Mouse (Mus musculus): ENCODE data around the gene Slbp. TPM values are rescaled to one million over a fixed set of nuclear protein-coding genes. Genes with fewer than 3 reads are reported as not detected.
A peak's percentile ranks its signal among the peaks of the same experiment; 100 is the strongest.

The Slbp gene
- polyA plus RNA-seq (2015; fragmentation: Nextera tagmentation; extraction: Ambion mirVana): 109 and 110 TPM in 2 replicates

GRCm38 (mm10) chr5:33651921-33652782, at the start of gene Slbp:
Gene Slbp (minus strand): TSS chr5:33652574.
- H3K9ac ChIP-seq: peak within 1 kb of the TSS; percentile 66
- peak within 1 kb of the TSS; percentile 75 for H3K4me3 ChIP-seq
- 0 out of 2 replicates have a peak, but pooled peaks cover 3% of the 10 kb centered on the region for H3K36me3 ChIP-seq (replicated peaks)
- no peaks in the 10 kb centered on the region for H3K9me3 ChIP-seq
- no peaks in the 10 kb centered on the region for H3K27me3 ChIP-seq (replicated peaks)
- under 1% methylated on average over 82 of the region's 82 CpGs for WGBS
- H3K4me1 ChIP-seq: peaks cover 38% of the 10 kb centered on the region
- peak within 1 kb of the TSS; percentile 96 for H3K27ac ChIP-seq
- ATAC-seq (replicated peaks): peak; percentile 95
- peak within 1 kb of the TSS; percentile 49 for H3K4me2 ChIP-seq

- H3K9me3 ChIP-seq: no peaks in the 10 kb centered on the region
- no peaks in the 10 kb centered on the region for H3K36me3 ChIP-seq (replicated peaks)
- H3K4me3 ChIP-seq: no peak overlapping the region
- H3K4me1 ChIP-seq: peaks cover 25% of the 10 kb centered on the region
- no peak for ATAC-seq (replicated peaks)
- H3K27me3 ChIP-seq (replicated peaks): no peaks in the 10 kb centered on the region
- WGBS: 82% methylated on average over 11 of the region's 11 CpGs
- no peak overlapping the region for H3K9ac ChIP-seq
- no peak overlapping the region for H3K4me2 ChIP-seq
- H3K27ac ChIP-seq: no peak overlapping the region
Observed at GRCm38 (mm10) chr5:33701832-33702231, 49.5 kb upstream of the Slbp start.

- H3K9ac ChIP-seq: no peak overlapping the region
- WGBS: 53% methylated on average over 13 of the region's 13 CpGs
- no peak overlapping the region for H3K4me2 ChIP-seq
- 0 out of 2 replicates have a peak, but pooled peaks cover 6% of the 10 kb centered on the region for H3K27me3 ChIP-seq (replicated peaks)
- H3K27ac ChIP-seq: no peak overlapping the region
- no peak overlapping the region for H3K4me3 ChIP-seq
- no peaks in the 10 kb centered on the region for H3K36me3 ChIP-seq (replicated peaks)
- peaks cover 29% of the 10 kb centered on the region for H3K4me1 ChIP-seq
- H3K9me3 ChIP-seq: no peaks in the 10 kb centered on the region
- no peak for ATAC-seq (replicated peaks)
Observed at GRCm38 (mm10) chr5:33700010-33700409, 47.6 kb upstream of the Slbp start.

- Histone ChIP-seq H3K27me3 (replicated peaks) (peaks cover 16% of the 10 kb centered on the region), H3K36me3 (replicated peaks) (no peaks in the 10 kb centered on the region), H3K4me2 (no peak overlapping the region), H3K4me1 (peaks cover 33% of the 10 kb centered on the region), H3K4me3 (no peak overlapping the region), H3K27ac (no peak overlapping the region), H3K9ac (no peak overlapping the region), H3K9me3 (no peaks in the 10 kb centered on the region)
- WGBS: 74% methylated on average over 5 of the region's 5 CpGs
- ATAC-seq (replicated peaks): no peak
Observed at GRCm38 (mm10) chr5:33698669-33699068, 46.3 kb upstream of the Slbp start.

- Histone ChIP-seq H3K36me3 (replicated peaks) (no peaks in the 10 kb centered on the region), H3K4me2 (no peak overlapping the region), H3K9me3 (no peaks in the 10 kb centered on the region), H3K9ac (no peak overlapping the region), H3K27me3 (replicated peaks) (peaks cover 20% of the 10 kb centered on the region), H3K4me1 (peaks cover 33% of the 10 kb centered on the region), H3K27ac (peak overlapping the region; percentile 19; the same call in 1 of the 2 replicates), H3K4me3 (no peak overlapping the region)
- 6% methylated on average over 13 of the region's 13 CpGs for WGBS
- ATAC-seq (replicated peaks): peak; percentile 44; the same call in 1 of the 2 replicates
Observed at GRCm38 (mm10) chr5:33697947-33698512, 45.7 kb upstream of the Slbp start.

GRCm38 (mm10) chr5:33697534-33697933, 45.2 kb upstream of the Slbp start:
- peak overlapping the region; percentile 19; the same call in 1 of the 2 replicates for H3K27ac ChIP-seq
- 11% methylated on average over 1 of the region's 1 CpGs for WGBS
- peaks cover 24% of the 10 kb centered on the region for H3K27me3 ChIP-seq (replicated peaks)

GRCm38 (mm10) chr5:33696430-33696829, 44.1 kb upstream of the Slbp start:
- no peaks in the 10 kb centered on the region for H3K36me3 ChIP-seq (replicated peaks)
- no peak for ATAC-seq (replicated peaks)
- no peaks in the 10 kb centered on the region for H3K9me3 ChIP-seq
- 50% methylated on average over 5 of the region's 5 CpGs for WGBS
- no peak overlapping the region for H3K4me3 ChIP-seq
- no peak overlapping the region for H3K27ac ChIP-seq
- peaks cover 31% of the 10 kb centered on the region for H3K27me3 ChIP-seq (replicated peaks)
- no peak overlapping the region for H3K9ac ChIP-seq
- peaks cover 43% of the 10 kb centered on the region for H3K4me1 ChIP-seq
- H3K4me2 ChIP-seq: no peak overlapping the region

More at GRCm38 (mm10) chr5:33697534-33697933, 45.2 kb upstream of the Slbp start:
- no peak for ATAC-seq (replicated peaks)
- H3K4me2 ChIP-seq: no peak overlapping the region
- no peak overlapping the region for H3K9ac ChIP-seq
- H3K9me3 ChIP-seq: no peaks in the 10 kb centered on the region
- no peak overlapping the region for H3K4me3 ChIP-seq
- H3K36me3 ChIP-seq (replicated peaks): no peaks in the 10 kb centered on the region
- H3K4me1 ChIP-seq: peaks cover 38% of the 10 kb centered on the region

GRCm38 (mm10) chr5:33695718-33696121, 43.3 kb upstream of the Slbp start:
- H3K27ac ChIP-seq: peak overlapping the region; percentile 61
- H3K36me3 ChIP-seq (replicated peaks): no peaks in the 10 kb centered on the region
- H3K27me3 ChIP-seq (replicated peaks): peaks cover 31% of the 10 kb centered on the region
- ATAC-seq (replicated peaks): peak; percentile 3; the same call in 1 of the 2 replicates
- H3K4me3 ChIP-seq: peak overlapping the region; percentile 43
- H3K4me2 ChIP-seq: peak overlapping the region; percentile 81
- WGBS: 2% methylated on average over 24 of the region's 24 CpGs
- peak overlapping the region; percentile 48 for H3K9ac ChIP-seq
- H3K4me1 ChIP-seq: peaks cover 43% of the 10 kb centered on the region
- H3K9me3 ChIP-seq: no peaks in the 10 kb centered on the region

- ATAC-seq (replicated peaks): peak; percentile 70
- under 1% methylated on average over 71 of the region's 71 CpGs for WGBS
- peaks cover 40% of the 10 kb centered on the region for H3K4me1 ChIP-seq
Observed at GRCm38 (mm10) chr5:33694848-33695717, 42.7 kb upstream of the Slbp start.

GRCm38 (mm10) chr5:33694461-33694847, 42.1 kb upstream of the Slbp start:
- H3K9ac ChIP-seq: no peak overlapping the region
- H3K4me1 ChIP-seq: peaks cover 43% of the 10 kb centered on the region
- H3K36me3 ChIP-seq (replicated peaks): no peaks in the 10 kb centered on the region
- no peak overlapping the region for H3K27ac ChIP-seq
- H3K4me2 ChIP-seq: 0 out of 2 replicates have a peak overlapping the region, but pooled peaks have one; percentile 81
- peaks cover 36% of the 10 kb centered on the region for H3K27me3 ChIP-seq (replicated peaks)
- H3K4me3 ChIP-seq: no peak overlapping the region
- 28% methylated on average over 9 of the region's 9 CpGs for WGBS
- ATAC-seq (replicated peaks): no peak
- no peaks in the 10 kb centered on the region for H3K9me3 ChIP-seq

More at GRCm38 (mm10) chr5:33694848-33695717, 42.7 kb upstream of the Slbp start:
- H3K4me2 ChIP-seq: peak overlapping the region; percentile 81
- H3K9ac ChIP-seq: peak overlapping the region; percentile 48
- H3K27ac ChIP-seq: peak overlapping the region; percentile 61
- peak overlapping the region; percentile 43 for H3K4me3 ChIP-seq
- peaks cover 36% of the 10 kb centered on the region for H3K27me3 ChIP-seq (replicated peaks)
- H3K9me3 ChIP-seq: no peaks in the 10 kb centered on the region
- no peaks in the 10 kb centered on the region for H3K36me3 ChIP-seq (replicated peaks)

GRCm38 (mm10) chr5:33692393-33692792, 40.0 kb upstream of the Slbp start:
- Histone ChIP-seq H3K36me3 (replicated peaks) (no peaks in the 10 kb centered on the region), H3K27ac (no peak overlapping the region), H3K4me3 (no peak overlapping the region), H3K4me2 (peak overlapping the region; percentile 4; the same call in 1 of the 2 replicates), H3K9me3 (no peaks in the 10 kb centered on the region), H3K9ac (no peak overlapping the region), H3K4me1 (peaks cover 44% of the 10 kb centered on the region), H3K27me3 (replicated peaks) (peaks cover 36% of the 10 kb centered on the region)
- no peak for ATAC-seq (replicated peaks)
- 3% methylated on average over 24 of the region's 24 CpGs for WGBS
